Mouse (Mus musculus) liver, embryonic 15.5 days (tissue): ENCODE data around the gene Tmem240. TPM values are rescaled to one million over a fixed set of nuclear protein-coding genes. Genes with fewer than 3 reads are reported as not detected.

Experiments used
- ATAC-seq: fragments of 200-750 bp; cut with Nextera tagmentation; 2 replicates; pipeline ENCODE4 v1.8.0; 2017; ENCODE audit warnings: moderate number of reproducible peaks, mild to moderate bottlenecking, moderate library complexity; ENCODE audit not compliant: insufficient read depth
- H3K27ac ChIP-seq: fragments of 300-500 bp; sonication (generic); replicated peaks from 2 replicates; pipeline ENCODE4 v1.5.1; 2015; ENCODE audit warnings: mild to moderate bottlenecking, inconsistent platforms
- H3K27me3 ChIP-seq: fragments of 300-500 bp; sonication (generic); 2 replicates; pipeline ENCODE4 v1.6.1; 2015; ENCODE audit warnings: mild to moderate bottlenecking, inconsistent platforms
- H3K36me3 ChIP-seq: fragments of 300-500 bp; sonication (generic); replicated peaks from 2 replicates; pipeline ENCODE4 v1.6.1; 2015; ENCODE audit warnings: moderate library complexity, mild to moderate bottlenecking, inconsistent platforms
- H3K4me1 ChIP-seq: fragments of 300-500 bp; sonication (generic); replicated peaks from 2 replicates; pipeline ENCODE4 v1.6.1; 2015; ENCODE audit warnings: inconsistent platforms
- H3K4me2 ChIP-seq: fragments of 300-500 bp; sonication (generic); 2 replicates; pipeline ENCODE4 v1.6.1; 2015; ENCODE audit warnings: moderate library complexity, mild to moderate bottlenecking, inconsistent platforms
- H3K4me3 ChIP-seq: fragments of 300-500 bp; sonication (generic); replicated peaks from 2 replicates; pipeline ENCODE4 v1.5.1; 2015; ENCODE audit warnings: mild to moderate bottlenecking, inconsistent platforms
- H3K9ac ChIP-seq: fragments of 300-500 bp; sonication (generic); 2 replicates; pipeline ENCODE4 v1.6.1; 2015; ENCODE audit warnings: moderate library complexity, mild to moderate bottlenecking, inconsistent platforms
- H3K9me3 ChIP-seq: fragments of 300-500 bp; sonication (generic); replicated peaks from 2 replicates; pipeline ENCODE4 v1.6.1; 2016; ENCODE audit warnings: inconsistent platforms
- WGBS: fragments of 180-500 bp; shearing (Covaris S2); methylation state at CpG from one replicate; pipeline ENCODE4 v1.1.7; 2015; ENCODE audit warnings: mixed read lengths; ENCODE audit not compliant: insufficient replicate concordance; 5-methylcytosine and 5-hydroxymethylcytosine counted together
- polyA plus RNA-seq: library from polyadenylated mRNA; unstranded; fragments of >200 nt; fragmentation: Nextera tagmentation; extraction: Ambion mirVana; gene quantifications from 2 replicates; pipeline ENCODE4 v1.2.1, GENCODE M21; 2015

The Tmem240 gene
- polyA plus RNA-seq, 1 experiment from 2014 or later: 0.10 TPM

GRCm38 (mm10) chr4:155759862-155760612 is 25.4 kb downstream of the Tmem240 start:
- Histone ChIP-seq H3K27me3 (no peaks in the 10 kb centered on the region), H3K9ac (peak overlapping the region; percentile 84), H3K4me3 (peak overlapping the region; percentile 78), H3K4me1 (peaks cover 41% of the 10 kb centered on the region), H3K27ac (peak overlapping the region; percentile 66), H3K9me3 (no peaks in the 10 kb centered on the region), H3K4me2 (peak overlapping the region; percentile 99), H3K36me3 (peaks cover 30% of the 10 kb centered on the region)
- 2% methylated on average over 10 of the region's 10 CpGs for WGBS
- no peak for ATAC-seq

DNA sequence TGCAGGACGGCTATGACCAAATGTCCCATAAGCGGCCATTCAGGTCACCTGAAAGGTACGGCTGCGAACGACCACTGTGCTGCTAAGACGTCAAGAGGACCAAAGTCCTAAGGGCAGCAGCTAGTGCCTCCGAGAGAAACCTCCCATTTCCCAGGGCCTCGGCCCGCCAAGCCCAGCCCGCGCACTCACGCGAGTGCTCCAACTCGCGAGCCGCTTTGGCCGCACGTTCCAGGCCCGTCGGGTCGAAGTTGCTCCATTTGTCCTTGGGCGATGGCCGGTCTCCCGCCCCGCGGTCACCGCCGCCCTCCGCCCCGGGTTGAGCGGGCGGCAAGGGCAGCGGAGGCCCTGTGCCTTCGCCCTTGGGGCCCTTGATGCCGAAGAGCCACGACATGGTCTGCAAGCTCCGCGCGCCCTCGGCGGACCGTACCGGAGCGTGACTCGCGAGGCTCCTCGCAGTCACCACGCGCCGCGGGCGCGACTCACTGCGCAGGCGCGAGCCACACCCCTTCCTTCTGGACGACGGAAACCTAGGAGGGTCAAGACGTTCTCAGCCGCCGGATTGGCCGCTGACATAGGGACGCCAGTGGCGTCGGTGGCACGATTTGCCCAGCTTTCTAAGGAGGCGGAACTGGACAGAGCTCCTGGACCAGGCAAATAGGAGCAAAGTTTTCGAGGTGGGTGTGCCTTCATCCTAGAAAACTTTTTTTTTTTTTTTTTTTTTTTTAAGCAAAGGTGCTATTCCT is 26.2 kb downstream of the Tmem240 start, which contains the start of gene Atad3a:
Atad3a (minus strand) TSS at position 481 of the 743 bp plus-strand sequence.
- Histone ChIP-seq H3K27me3 (no peaks in the 10 kb centered on the region), H3K9me3 (no peaks in the 10 kb centered on the region)
- under 1% methylated on average over 68 of the region's 68 CpGs for WGBS

DNA sequence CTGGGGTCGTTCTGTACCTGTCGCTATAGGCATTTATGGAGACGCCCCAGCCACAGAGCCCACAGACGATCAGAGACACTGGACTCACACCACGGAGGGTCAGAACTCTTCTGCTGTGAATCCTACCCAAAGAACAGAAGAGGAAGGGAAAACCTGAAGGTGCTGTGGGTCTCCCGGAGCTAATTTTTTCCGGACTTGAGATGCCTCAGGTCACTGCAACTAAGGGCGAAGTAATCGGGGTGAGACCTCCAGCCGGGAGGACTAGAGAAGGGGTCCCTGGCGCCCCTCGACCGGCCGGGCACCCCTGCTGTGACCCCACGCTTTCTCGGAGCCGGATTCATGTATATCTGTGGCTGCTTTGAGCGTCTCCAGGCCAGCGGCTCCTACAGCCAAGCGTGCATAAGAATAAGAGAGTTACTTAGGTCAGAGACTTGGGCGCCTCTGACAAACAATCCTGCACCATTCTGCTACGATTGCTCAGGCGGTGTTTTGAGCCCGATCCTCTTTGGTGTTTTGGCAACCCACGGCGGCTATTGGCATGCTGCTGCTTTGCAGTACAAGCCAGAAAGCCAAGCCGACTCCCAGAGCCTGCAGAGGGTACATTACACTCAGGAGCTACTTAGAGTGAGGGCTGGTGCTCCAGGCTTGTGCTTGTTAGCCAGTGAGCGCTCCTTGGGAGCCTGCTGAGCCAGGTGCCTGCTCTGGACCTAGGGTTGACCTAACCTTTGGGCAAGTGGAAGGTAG is 26.9 kb downstream of the Tmem240 start:
- ATAC-seq: no peak
- H3K36me3 ChIP-seq: peaks cover 15% of the 10 kb centered on the region
- peak overlapping the region; percentile 84 for H3K9ac ChIP-seq
- H3K27ac ChIP-seq: peak overlapping the region; percentile 60
- H3K4me1 ChIP-seq: peaks cover 41% of the 10 kb centered on the region
- no peaks in the 10 kb centered on the region for H3K9me3 ChIP-seq
- WGBS: 2% methylated on average over 28 of the region's 28 CpGs
- peak overlapping the region; percentile 78 for H3K4me3 ChIP-seq
- H3K27me3 ChIP-seq: no peaks in the 10 kb centered on the region
- peak overlapping the region; percentile 99 for H3K4me2 ChIP-seq

More for the DNA sequence above, 26.2 kb downstream of the Tmem240 start, which contains the start of gene Atad3a:
- peak; percentile 96 for ATAC-seq
- Histone ChIP-seq H3K4me1 (peaks cover 41% of the 10 kb centered on the region), H3K9ac (peak within 1 kb of the TSS; percentile 84), H3K27ac (peak within 1 kb of the TSS; percentile 66), H3K36me3 (peaks cover 23% of the 10 kb centered on the region), H3K4me2 (peak within 1 kb of the TSS; percentile 99), H3K4me3 (peak within 1 kb of the TSS; percentile 78)

DNA sequence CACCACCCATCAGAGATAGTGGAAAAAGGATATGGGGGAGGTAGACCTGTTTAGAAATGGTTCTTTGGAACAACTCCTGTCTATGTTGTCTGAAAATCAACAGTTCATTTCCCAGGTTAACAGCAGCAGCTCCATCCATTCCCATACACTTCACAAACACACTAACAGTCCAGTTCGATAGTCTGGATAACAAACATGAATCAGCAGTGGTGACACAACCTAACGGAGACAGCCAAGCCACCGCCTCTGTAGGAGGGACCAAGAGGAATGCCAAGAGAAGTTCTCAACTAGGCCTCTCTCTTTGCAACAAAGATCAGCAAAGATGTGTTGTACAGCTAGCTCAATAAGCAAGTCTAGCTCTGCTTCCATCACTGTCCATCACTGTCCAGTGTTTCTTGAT is 27.8 kb downstream of the Tmem240 start:
- 62% methylated on average over 3 of the region's 3 CpGs for WGBS
- H3K4me3 ChIP-seq: no peak overlapping the region
- ATAC-seq: no peak

DNA sequence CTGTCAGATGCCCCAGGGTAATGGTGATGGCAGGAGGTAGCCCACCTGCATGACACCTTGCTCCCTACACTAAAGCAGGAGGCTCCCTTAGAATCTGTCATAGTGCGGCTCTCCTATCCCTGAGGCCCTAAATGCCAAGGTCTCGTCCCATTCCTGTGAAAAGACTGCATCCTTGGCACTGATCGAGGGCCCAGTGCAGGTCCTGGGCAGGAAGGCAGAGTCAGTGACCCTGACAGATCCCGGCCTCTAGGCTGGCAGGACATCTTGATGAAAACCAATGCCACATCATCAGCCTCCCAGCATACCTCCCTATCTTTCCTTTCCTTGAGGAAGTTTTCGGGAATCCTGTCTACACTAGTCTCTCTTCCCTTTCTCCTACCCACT is 34.9 kb downstream of the Tmem240 start:
- no peak for ATAC-seq
- H3K9ac ChIP-seq: peak overlapping the region; percentile 67; the same call in 1 of the 2 replicates
- peak overlapping the region; percentile 90 for H3K4me2 ChIP-seq
- peaks cover 40% of the 10 kb centered on the region for H3K27me3 ChIP-seq
- 61% methylated on average over 5 of the region's 5 CpGs for WGBS
- H3K4me3 ChIP-seq: peak overlapping the region; percentile 67
- no peaks in the 10 kb centered on the region for H3K9me3 ChIP-seq
- H3K27ac ChIP-seq: no peak overlapping the region
- H3K4me1 ChIP-seq: peaks cover 21% of the 10 kb centered on the region
- no peaks in the 10 kb centered on the region for H3K36me3 ChIP-seq

More for the DNA sequence above, 27.8 kb downstream of the Tmem240 start:
- peaks cover 41% of the 10 kb centered on the region for H3K4me1 ChIP-seq
- H3K27me3 ChIP-seq: no peaks in the 10 kb centered on the region
- no peaks in the 10 kb centered on the region for H3K9me3 ChIP-seq
- peaks cover 7% of the 10 kb centered on the region; the same call in 1 of the 2 replicates for H3K36me3 ChIP-seq
- H3K9ac ChIP-seq: no peak overlapping the region
- H3K27ac ChIP-seq: no peak overlapping the region
- H3K4me2 ChIP-seq: no peak overlapping the region

- H3K27ac ChIP-seq: peak overlapping the region; percentile 61
- H3K36me3 ChIP-seq: no peaks in the 10 kb centered on the region
- H3K4me3 ChIP-seq: peak overlapping the region; percentile 67
- peak; percentile 84 for ATAC-seq
- peaks cover 26% of the 10 kb centered on the region for H3K4me1 ChIP-seq
- H3K27me3 ChIP-seq: peaks cover 45% of the 10 kb centered on the region
- WGBS: under 1% methylated on average over 39 of the region's 39 CpGs
- no peaks in the 10 kb centered on the region for H3K9me3 ChIP-seq
- peak overlapping the region; percentile 90 for H3K4me2 ChIP-seq
- H3K9ac ChIP-seq: peak overlapping the region; percentile 67
Measured at GRCm38 (mm10) chr4:155769880-155770512, 35.4 kb downstream of the Tmem240 start.

DNA sequence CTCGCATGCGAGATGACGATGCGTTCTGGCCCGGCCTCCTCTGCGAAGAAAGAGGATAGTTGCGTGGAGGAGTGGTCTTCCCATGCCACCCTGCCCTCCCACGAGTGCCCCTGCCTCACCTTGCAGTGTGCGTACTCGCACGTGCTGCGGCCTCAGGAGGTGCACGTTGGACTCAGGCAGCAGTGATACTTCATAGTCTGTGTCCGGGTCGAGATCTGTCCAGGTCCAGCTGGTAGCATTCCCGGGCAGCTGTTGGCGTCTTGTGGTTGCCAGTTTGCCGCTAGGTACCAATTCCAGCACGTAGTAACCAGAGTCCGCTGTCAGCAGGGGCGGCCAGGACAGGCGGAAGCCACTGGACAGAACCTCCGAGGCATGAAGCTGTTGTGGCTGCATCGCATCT is 36.0 kb downstream of the Tmem240 start:
- peak overlapping the region; percentile 67 for H3K4me3 ChIP-seq
- peaks cover 51% of the 10 kb centered on the region for H3K27me3 ChIP-seq
- peak overlapping the region; percentile 90 for H3K4me2 ChIP-seq
- no peak overlapping the region for H3K27ac ChIP-seq
- H3K9ac ChIP-seq: peak overlapping the region; percentile 67; the same call in 1 of the 2 replicates
- H3K36me3 ChIP-seq: no peaks in the 10 kb centered on the region
- peaks cover 31% of the 10 kb centered on the region for H3K4me1 ChIP-seq
- 57% methylated on average over 24 of the region's 24 CpGs for WGBS
- ATAC-seq: no peak
- H3K9me3 ChIP-seq: no peaks in the 10 kb centered on the region

- 62% methylated on average over 2 of the region's 2 CpGs for WGBS
- no peak for ATAC-seq
- peaks cover 34% of the 10 kb centered on the region for H3K4me1 ChIP-seq
- H3K36me3 ChIP-seq: no peaks in the 10 kb centered on the region
- no peak overlapping the region for H3K4me3 ChIP-seq
- no peak overlapping the region for H3K9ac ChIP-seq
- H3K4me2 ChIP-seq: no peak overlapping the region
- H3K27me3 ChIP-seq: peaks cover 61% of the 10 kb centered on the region
- H3K27ac ChIP-seq: no peak overlapping the region
- no peaks in the 10 kb centered on the region for H3K9me3 ChIP-seq
Measured at GRCm38 (mm10) chr4:155771706-155772105, 37.1 kb downstream of the Tmem240 start.

DNA sequence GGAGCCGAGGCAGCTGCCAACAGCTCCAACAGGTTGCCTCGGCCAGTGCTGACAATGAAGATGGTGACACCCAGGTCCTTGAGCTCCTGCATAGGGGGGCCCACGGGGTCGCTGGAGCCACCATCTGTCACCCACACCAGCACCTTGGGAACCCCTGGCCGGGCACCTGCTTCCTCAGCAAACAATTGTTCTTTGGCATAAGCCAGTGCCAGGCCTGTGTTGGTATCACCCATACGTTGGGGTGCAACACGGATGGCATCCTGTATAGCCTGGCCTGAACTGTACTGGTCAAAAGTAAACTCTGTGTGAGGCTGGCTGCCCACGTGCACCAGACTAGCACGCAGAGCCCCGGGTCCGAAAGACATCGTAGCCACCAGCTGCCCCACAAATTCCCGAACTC is 38.2 kb downstream of the Tmem240 start:
- H3K9ac ChIP-seq: no peak overlapping the region
- H3K4me2 ChIP-seq: no peak overlapping the region
- H3K9me3 ChIP-seq: no peaks in the 10 kb centered on the region
- 72% methylated on average over 13 of the region's 13 CpGs for WGBS
- H3K4me3 ChIP-seq: no peak overlapping the region
- peaks cover 68% of the 10 kb centered on the region for H3K27me3 ChIP-seq
- H3K27ac ChIP-seq: no peak overlapping the region
- H3K4me1 ChIP-seq: peaks cover 39% of the 10 kb centered on the region
- no peaks in the 10 kb centered on the region for H3K36me3 ChIP-seq
- ATAC-seq: no peak

- Histone ChIP-seq H3K27ac (no peak overlapping the region), H3K9me3 (no peaks in the 10 kb centered on the region), H3K4me2 (peak overlapping the region; percentile 70; the same call in 1 of the 2 replicates), H3K4me1 (peaks cover 39% of the 10 kb centered on the region), H3K36me3 (no peaks in the 10 kb centered on the region), H3K4me3 (no peak overlapping the region), H3K9ac (no peak overlapping the region), H3K27me3 (peaks cover 70% of the 10 kb centered on the region)
- ATAC-seq: no peak
- WGBS: 36% methylated on average over 5 of the region's 5 CpGs
Measured at GRCm38 (mm10) chr4:155773335-155774078, 38.9 kb downstream of the Tmem240 start.
